Mouse (Mus musculus) lung, postnatal 14 days (tissue): Measurements from ENCODE around the gene Faap24.

Source experiments
- DNase-seq: peaks from one replicate; pipeline ENCODE4 v3.0.0; 2021

Gene Faap24

DNA sequence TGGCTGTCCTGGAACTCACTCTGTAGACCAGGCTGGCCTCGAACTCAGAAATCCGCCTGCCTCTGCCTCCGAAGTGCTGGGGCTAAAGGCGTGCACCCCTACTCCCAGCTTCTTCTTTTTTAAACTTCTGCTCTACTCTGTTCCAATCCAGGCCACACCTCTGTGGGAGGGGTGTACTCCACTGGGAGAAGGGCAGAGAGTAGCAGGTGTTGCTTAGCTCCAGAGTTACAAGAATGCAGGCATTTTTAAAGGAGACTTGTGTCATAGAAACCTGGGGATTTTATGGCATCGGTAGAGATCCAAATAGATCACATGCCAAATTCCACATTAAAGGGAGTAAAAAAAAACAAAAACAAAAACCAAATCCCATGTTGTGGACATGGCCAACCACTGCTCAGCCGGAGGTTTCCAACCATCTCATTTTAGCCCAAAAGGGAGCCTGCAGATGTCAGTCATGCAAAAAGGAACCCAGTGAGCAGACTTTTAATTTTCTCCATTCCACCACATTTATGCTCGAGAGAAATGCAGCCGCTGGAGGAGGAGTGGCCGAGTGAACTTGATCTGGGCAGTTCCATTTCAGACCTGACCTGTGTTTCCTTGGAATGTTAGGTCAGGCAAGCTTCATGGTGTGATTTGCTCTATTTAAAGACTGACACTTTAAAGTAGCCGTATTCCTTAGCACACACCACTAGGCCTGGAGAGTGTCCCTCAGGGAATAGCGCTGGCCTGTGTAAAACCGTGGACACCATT lies 31.3 kb downstream of the Faap24 start:
- no peak for DNase-seq

DNA sequence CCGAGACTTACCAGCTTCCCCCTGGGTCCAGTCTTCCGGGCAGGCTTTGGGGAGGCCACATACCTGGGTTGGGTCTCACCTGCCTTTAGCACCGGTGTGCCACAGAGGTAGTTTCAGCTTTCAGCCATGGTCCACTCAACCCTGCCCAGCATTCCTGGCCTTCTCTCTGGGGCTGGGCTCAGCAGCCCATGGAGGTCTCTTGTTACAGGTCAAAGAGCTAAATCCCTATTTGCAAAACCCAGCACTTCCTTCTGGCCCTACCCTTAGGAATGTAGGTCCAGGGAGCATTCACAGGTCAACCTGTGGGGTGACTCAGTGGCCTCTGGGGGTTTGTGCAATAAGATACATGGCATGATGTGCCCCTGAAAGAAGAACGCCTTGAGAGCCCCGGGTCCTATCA lies 33.8 kb downstream of the Faap24 start:
- DNase-seq = no peak

DNA sequence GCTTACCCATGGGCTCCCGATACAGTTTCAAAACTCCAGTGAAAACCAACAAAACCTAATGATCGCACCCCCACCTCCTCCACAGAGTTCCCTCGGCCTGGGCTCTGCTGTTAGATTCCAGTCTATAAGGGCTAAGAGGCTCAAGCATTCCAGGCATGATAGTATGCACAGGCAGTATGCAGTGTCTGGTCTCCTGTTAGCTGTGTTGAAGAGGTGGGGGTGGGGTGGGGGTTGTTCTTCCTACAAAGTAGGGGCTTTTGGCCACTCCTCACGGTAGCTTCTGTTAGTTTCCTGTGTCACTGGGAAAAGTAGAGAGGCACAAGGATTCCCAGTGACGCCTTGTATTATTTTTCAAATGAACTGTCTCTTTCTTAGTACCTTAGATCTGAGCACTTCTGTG lies 34.4 kb downstream of the Faap24 start:
- DNase-seq = no peak

DNA sequence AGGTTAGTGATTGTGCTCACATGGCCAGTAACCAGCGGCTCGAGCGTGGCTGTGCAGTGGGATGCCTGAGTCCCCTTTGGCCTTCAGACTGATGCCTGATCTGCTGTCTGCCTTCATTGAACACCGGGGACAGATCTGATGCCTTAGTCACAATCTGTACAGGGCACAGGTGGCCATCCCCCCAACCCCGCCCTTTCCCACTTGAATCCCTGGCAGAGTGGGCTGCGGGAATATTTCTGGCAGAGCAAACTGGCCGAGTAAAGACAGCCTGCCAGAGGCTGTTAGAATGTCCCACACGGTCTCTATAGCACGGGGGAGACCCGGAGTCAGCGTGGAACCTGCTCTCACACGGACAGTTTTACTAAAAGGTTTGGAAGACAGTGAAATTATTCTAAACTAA lies 39.0 kb downstream of the Faap24 start:
- DNase-seq = no peak

DNA sequence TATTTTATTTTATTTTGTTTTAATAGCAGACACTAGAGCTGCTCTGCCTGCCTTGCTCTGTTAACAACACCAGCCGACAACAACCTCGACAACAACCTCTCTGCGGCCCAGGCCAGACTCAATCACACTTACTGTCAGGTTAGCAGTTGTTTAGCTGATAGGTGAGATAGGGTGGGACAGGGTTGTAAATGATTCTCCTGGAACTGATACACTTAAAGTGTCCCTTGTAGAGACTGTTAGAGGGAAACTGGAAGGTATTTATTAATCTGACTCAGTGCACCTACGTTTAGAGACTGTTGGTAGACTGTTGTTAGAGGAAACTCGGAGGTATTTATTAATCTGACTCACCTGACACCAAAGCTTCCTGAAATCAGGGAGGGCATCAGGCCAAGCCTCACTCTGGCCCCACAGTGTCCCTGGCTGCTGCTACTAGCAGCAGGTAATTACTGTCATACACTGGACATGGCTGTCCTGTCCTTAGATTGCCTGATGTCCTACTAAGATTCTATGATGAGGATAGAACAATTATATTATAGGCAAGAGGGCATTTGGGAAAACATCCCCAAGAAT lies 41.2 kb downstream of the Faap24 start:
- no peak for DNase-seq

DNA sequence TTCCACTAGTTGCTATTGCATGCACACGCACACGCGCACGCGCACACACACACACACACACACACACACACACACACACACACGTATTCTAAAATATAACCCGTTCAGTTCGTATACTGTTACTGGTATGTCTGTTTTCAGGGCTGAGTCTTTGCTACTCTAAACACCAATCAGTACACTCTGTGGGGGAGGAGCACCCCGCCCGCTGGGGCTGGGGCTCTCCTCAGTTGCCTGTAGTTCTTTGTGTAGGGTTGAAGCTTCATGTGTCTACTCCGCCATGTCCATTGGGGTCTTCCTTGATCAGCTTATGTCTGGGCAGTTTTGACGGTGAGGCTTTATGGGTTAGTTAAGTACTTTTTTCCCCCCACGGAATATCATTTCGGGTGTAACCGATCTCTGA lies 43.3 kb downstream of the Faap24 start:
- DNase-seq = no peak

DNA sequence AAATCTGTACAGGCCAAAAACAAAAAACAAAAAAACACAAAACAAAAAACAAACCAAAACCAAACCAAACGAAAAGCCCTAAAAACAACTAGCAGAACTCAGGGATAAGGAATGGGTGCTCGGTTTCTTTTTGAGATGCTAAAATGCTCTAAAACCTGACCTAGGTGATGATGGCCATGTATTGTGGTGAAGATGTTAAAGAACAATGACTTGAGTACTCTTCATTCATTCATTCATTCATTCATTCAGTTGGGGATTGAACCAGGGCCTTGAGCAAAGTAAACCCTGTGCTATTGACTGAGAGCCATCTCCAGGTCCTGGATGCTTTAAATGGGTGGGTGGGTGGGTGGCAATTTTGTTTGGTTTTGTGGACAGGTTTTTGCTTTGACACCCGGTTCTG lies 45.5 kb downstream of the Faap24 start:
- no peak for DNase-seq

DNA sequence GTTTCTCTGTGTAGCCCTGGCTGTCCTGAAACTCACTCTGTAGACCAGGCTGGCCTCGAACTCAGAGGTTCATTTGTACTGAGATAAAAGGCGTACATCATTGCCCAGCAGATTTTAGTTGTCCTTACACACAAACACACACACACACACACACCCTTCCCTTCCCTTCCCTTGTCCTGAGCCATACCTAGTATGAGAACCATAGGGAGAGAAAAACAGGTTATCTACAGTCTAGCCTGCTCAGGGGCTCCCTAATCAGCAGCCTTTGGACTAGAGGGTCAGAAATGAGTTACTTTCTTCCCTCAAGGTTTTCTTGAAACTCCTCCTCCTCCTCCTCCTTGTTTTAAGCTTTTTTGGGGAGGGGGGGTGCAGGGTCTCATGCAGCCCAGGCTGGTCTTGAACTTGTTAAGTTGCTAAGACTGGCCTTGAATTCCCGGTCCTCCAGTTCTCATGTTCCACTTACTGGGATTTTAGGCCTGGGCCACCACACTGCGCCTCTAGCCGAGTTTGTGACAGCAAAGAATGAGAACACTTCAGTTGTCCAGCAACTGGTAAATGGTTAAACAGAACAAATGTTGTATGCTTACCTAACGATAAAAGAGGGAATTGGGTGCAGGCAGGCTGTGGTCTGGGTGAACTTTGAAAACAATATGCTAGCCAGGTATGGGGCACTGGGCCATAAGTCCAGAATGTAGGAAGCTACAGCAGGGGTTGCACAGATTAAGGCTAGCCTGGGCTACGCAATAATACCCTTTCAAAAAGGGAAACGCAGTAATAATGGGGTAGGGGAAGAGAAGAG lies 46.6 kb downstream of the Faap24 start:
- DNase-seq = no peak

DNA sequence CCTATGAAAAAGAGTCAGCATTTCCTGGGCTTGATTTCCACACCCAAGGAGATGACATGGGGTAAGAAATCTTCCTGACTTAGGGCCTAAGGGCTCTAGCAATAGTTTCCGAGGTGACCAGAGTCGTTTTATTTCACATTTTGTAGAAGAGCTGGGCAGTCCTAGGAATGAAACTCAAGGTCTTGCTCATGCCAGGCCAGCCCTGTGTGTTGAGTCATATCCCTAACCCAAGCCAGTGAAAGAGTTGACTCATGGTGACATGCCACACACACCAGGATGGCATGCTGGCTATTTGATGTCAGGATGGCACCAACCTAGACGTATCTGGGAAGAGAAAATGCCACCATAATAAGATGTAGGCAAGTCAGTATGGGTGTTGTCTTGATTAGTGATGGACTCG lies 47.6 kb downstream of the Faap24 start:
- DNase-seq = no peak

DNA sequence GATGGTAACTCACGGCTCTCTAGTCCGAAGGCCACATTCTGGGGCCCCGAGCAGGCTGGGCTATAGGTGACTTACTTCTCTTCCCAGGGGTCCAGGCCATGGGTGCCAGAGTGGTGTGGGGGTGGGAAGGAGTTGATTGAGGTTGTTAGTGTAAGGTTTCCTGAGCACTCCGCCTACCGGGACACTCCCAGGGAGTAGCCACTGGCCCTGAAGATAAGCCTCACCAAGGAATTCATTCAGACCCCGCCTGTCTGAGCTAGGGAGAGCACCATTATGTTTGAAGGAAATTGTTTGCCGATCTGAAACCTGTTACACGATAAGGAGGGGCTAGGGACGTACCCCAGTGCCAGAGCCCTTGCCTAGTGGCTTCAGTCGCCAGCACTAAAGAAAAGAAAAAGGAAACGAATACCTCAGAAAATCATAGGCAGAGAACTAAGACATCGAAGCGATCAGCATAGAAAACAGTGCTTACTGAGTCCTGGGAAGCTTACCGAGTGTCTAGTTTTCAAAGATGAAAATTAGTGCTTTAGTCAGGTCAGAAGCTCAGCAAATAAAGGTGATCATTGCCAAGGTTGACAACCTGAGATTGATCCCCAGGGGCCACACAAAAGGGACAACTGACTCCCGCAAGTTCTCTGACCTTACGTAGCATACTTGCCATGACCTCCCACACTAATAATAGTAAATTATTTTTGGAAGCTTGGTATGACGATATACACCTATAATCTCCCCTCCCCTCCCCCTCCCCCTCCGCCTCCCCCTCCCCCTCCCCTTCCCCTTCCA lies 48.5 kb downstream of the Faap24 start:
- DNase-seq = no peak

DNA sequence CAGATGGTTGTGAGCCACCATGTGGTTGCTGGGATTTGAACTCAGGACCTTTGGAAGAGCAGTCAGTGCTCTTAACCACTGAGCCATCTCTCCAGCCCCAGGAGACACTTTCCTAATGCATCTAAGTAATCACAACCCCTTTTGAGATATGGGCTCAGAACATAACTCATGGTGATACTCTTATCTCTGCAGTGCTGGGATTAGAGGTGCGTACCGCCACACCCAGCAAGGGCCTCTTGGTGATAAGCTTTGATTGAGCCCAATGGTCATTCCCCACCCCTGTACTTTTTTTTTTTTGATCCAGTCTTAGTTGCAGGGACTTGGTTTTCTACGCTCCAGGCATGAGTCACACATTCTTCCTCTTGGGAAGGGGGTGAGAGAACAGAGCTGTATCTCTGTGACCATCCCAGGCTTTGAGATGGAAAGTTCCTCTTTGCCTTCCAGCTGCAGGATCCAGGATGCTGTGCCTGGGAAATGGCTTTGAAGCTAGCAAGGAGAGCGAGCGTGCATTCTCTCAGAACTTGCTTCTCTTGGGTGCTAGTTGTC lies 51.8 kb downstream of the Faap24 start:
- no peak for DNase-seq

DNA sequence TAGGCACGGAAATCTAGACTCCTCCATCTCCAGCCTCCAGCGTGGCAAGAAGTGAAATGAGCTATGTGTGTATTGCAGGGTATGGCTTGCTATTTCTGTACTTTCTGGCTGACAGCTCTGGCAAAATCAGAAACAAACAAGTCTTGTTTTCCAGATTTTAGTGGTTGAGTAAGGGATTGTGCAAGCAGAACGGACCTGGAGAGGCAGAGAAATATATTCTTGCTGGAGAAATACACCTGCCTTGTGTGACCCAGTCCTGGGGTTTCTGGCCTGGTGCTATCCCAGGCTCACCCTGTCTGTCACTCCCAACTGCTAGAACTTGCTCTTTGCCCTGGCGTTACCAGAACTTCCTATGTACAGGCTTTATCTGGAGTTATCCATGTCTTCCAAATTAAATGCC lies 54.1 kb downstream of the Faap24 start:
- no peak for DNase-seq
